Mouse (Mus musculus) megakaryocyte, embryonic 14.5 days (primary cell): ENCODE measurements around the gene Parn.

Experiments used
- FLI1 ChIP-seq: IDR thresholded peaks from 2 replicates; pipeline ENCODE4 v1.6.1; 2012; ENCODE audit warnings: low read length, inconsistent platforms, mixed read lengths
- GATA1 ChIP-seq: IDR thresholded peaks from 3 replicates; pipeline ENCODE4 v1.6.1; 2012; ENCODE audit warnings: mixed read lengths, low read length, inconsistent platforms, borderline replicate concordance

DNA sequence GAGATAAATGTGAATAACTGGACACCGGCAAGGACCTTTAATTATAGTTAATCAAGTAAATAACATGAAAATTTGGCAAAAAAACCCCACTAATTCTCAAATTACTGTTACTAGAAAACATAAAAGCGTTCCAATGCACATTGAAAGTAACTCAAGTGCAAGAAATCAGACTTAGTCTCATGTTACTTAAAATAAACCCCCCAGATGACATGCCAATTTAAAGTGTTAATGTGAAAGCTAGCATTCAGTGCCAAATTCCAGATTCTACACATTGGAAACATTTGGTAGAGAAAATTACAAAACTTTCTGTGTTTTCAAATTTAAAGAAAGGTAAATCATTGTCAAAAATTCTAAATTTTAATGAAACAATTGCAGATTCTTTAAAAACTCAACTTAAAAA, 110.2 kb downstream of the Parn start:
- TF ChIP-seq GATA1 (no peak), FLI1 (no peak)
